Mouse (Mus musculus) kidney, adult 10 weeks (tissue): Measurements from ENCODE around the gene Cep295. TPM values are rescaled to one million over a fixed set of nuclear protein-coding genes. Genes with fewer than 3 reads are reported as not detected.

Source experiments
- polyA plus RNA-seq: library from polyadenylated mRNA; stranded (reverse); fragments of 350-450 nt; fragmentation: Illumina TruSeq; extraction: RNeasy Lipid Tissue Mini Kit (QIAGEN cat#74804); gene quantifications from one replicate; pipeline ENCODE4 v1.2.3, GENCODE M21; 2014; ENCODE audit warnings: low read depth, low replicate concordance

The Cep295 gene
- polyA plus RNA-seq, result 17.9 TPM

DNA sequence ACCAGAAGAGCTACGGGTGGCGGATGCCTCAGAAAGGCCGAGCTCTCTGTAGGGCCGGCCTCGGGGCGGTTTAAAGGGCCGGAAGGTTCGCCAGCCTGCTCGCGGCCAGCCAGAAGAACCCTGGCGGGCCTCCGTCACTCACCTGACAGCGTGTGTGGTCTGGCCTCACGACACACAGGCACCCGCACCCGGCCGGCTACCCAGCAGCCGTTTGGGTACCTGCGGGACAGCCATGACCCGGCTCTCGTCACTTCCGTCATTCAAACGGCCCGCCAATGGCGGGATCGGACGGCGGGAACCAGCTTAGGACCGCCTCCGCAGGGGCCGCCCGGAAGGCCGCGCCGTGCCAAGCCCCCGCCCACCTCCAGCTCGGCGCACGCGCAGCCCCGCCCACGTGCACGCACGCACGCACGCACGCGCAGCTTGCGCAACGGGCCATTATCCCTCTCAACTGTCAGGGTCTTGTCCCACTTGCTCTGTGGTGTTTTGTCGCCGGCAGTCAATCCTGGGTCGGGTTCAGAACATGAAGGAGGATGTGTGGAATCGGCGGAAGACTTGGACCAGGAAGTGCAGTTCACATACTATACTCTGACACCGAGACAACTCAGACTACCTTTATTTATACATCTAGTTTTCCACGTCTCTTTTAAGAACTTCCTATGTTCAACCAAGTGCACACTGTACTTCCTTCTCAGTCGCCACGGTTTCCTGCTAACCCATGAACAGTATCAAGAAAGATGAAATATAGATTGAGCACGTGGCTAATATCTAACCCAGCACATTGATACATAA is at the start of gene Cep295:
Gene Cep295, minus strand, starts transcription at position 305 of the 792 bp plus-strand sequence.

DNA sequence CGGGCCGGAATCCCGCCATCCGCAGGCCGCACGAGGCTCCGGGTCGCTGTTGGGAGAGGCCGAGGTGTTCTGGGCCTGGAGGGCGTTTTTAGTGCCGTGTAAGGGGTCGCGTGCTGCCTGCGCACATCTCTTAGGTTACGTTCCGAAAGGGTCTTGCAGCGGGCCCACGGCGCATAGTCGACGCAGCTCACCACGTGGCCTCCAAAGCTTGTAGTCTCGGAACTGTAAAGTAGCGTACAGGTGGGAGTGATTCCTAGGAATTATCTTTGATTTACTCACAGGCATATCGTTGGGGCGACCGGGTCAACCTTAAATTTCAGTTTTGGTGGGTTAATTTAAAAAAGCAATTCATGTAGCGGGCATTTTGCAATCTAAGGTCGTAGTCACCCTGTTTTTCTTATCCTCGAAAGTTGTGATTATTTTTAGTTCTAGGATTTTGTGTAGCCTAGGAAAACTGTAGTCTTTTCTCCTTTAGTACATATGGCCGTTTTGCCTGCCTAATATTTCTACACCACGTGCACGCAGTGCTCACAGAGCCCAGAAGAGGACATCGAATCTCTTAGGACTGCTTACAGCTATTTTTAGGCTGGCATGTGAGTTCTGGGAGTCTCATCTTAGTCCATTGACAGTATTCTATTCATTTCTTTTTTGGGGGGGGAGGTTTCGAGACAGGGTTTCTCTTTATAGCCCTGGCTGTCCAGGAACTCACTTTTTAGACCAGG is 51.0 kb downstream of the Cep295 start, which contains the start of gene 4931406C07Rik:
Gene 4931406C07Rik, minus strand, starts transcription at position 51 of the 722 bp plus-strand sequence.

DNA sequence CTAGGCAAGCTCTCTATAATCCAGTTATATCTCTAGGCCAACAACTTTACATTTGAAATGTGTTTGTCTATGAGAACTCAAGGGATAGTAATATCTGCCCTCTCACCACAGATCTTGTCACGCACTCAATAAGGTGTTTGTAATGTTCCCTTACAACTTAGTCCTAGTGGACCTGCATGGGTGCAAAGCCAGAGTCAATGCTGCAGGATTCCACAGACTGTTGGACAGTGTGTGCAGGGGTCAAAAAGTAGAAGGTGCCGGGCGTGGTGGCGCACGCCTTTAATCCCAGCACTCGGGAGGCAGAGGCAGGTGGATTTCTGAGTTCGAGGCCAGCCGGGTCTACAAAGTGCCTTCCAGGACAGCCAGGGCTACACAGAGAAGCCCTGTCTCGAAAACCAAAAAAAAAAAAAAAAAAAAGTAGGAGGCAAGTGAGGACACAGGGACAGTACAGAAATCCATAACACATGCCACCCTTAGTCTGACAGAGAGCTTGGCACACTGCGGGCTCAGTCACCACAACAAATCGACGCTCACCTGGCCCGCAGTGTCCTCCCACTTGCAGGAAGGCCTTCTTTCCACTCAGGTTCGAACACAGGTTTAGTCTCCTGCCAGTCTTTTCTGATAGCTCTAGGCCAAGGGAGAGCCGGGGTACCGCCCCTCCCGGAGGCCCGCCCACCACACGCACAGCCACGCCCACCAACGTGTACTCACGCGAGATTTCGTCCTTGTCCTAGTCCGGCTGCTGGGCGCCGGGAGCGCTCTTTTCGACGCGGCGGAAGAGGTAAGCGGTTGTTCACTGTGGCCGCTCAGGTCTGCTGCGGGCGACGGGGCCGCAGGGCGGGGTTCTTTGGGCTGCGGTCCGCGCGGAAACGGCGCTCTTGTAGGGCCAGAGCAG is 51.8 kb downstream of the Cep295 start, which contains the start of gene Taf1d:
Gene Taf1d, plus strand, starts transcription at position 712 of the 895 bp plus-strand sequence.

DNA sequence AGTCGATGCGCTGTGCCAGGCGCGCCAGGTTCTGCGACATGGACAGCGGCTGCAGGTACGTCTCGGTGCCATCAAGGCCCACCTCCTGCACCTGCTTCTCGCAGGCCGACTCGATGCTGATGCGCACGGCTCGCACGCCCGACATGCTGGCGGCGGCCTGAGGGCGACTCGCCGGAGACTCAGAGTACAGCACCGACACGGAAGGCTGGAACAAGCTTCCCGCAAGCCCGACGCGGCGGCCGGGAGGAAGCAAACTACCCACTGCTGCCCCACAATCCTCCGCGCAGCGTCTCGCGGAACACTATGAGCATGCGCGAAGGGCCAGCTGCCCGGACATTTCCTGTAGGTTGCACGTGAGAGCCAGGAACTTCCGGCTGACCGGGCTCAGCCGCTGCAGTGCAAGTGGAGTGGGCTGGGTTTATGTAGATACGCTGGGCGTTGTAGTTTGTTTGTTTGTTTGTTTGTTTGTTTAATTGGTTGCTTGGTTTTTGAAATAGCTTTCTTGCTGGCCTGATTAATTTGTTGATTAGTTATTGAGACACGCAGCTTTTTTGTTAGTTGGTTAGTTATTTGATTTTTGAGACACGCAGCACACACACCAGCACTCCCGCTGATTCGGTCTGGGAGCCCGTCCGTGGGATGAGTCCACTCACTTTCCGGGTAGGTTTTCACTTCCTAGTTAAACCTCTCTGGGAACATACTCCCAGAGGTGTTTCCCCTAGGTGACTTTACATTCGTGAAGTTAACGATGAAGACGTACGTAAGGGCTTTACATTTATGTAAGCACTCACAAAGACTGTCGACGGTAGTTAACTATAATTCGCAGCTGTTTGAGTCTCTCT is 77.7 kb downstream of the Cep295 start, which contains the start of gene Med17:
Gene Med17, minus strand, starts transcription at position 283 of the 842 bp plus-strand sequence.

Other genes starting within 250 kb of the Cep295 start
- gene Hephl1, start 245.7 kb downstream of the Cep295 start, polyA plus RNA-seq, result not detected
- 7.6 TPM for gene Vstm5, start 118.7 kb downstream of the Cep295 start, polyA plus RNA-seq
- 37.8 TPM for gene Med17, start 77.9 kb downstream of the Cep295 start, polyA plus RNA-seq
- 76.4 TPM for gene Taf1d, start 51.6 kb downstream of the Cep295 start, polyA plus RNA-seq
- gene 4931406C07Rik, start 51.3 kb downstream of the Cep295 start, polyA plus RNA-seq, result 1,419 TPM
- gene Smco4, start 135.6 kb upstream of the Cep295 start, polyA plus RNA-seq, result 5.8 TPM